Mouse (Mus musculus) G1E-ER4 (cell line): Measurements from ENCODE around the gene Plcb3. TPM values are rescaled to one million over a fixed set of nuclear protein-coding genes. Genes with fewer than 3 reads are reported as not detected.

ENCODE experiments used
- GATA1 ChIP-seq: IDR thresholded peaks from one replicate; pipeline ENCODE4 v1.8.0; 2012; ENCODE audit warnings: low read length, inconsistent platforms
- polyA plus RNA-seq: library from polyadenylated mRNA; stranded (reverse); fragments of >175 nt; gene quantifications from 2 replicates; pipeline ENCODE4 v1.2.3, GENCODE M21; 2012

The Plcb3 gene
- polyA plus RNA-seq, 1 experiment = 24.7 TPM

- TF ChIP-seq GATA1 = no peak
Measured at GRCm38 (mm10) chr19:6911101-6912074, 64.9 kb downstream of the Plcb3 start.

- no peak for TF ChIP-seq GATA1
Measured at GRCm38 (mm10) chr19:6909507-6910289, 66.6 kb downstream of the Plcb3 start, which contains the start of the genes Trmt112 and Prdx5. Trmt112 (plus strand) TSS chr19:6909698. Prdx5 (minus strand) TSS chr19:6910106.

GRCm38 (mm10) chr19:6909021-6909420 is 67.2 kb downstream of the Plcb3 start:
- no peak for TF ChIP-seq GATA1

DNA sequence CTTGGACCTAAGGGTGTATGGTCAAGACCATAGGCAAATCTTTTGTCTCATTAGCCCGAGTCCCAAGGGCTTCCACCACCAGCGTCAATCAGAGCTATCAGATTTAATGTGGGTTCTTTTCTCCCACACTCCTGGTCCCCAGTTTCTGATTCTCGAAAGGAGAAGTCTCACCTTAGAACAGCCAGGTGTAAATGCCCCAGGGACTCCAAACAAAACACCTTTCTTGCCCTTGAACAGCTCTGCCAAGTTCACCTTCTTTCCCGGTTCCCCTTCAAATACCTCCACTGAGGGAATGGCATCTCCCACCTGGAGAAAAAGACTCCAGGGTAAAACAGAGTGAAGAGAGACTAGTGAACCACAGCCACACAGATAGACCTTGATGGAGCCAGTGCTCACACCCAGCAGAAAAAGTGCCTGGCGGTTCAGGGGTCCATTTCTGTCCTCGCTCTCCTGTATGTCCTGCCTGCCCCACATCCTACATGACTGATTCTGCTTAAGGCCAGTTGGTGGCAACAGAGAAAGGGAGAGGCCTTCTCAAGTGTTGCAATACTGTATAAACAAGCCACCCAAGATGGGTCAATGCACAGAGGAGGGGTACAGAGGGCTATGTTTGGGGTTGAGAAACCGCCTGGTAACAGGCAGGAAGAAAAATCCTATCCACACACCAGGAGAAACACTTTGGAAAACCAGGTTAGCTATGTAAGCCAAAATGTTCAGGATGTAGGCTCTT is 68.3 kb downstream of the Plcb3 start:
- TF ChIP-seq GATA1 = no peak

GRCm38 (mm10) chr19:6907094-6907493 is 69.2 kb downstream of the Plcb3 start:
- no peak for TF ChIP-seq GATA1

DNA sequence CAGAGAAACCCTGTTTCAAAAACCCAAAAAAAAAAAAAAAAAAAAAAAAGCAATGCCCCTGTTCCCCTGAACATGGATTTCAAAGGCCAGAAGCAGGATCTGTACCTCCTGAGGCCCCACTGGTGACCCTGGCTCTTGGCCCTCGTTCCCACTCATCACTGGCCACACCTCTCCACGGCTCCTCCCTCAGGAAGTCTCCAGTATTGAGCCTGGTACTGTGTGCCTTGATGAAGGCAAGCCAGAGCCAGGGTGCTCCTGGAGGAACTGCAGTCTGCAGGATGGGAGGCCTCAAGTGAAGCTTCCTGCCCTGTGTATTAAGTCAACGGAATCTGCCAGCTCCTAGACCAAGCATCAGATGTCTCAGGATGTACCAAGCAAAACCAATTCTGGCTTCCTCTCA is 70.1 kb downstream of the Plcb3 start:
- no peak for TF ChIP-seq GATA1

DNA sequence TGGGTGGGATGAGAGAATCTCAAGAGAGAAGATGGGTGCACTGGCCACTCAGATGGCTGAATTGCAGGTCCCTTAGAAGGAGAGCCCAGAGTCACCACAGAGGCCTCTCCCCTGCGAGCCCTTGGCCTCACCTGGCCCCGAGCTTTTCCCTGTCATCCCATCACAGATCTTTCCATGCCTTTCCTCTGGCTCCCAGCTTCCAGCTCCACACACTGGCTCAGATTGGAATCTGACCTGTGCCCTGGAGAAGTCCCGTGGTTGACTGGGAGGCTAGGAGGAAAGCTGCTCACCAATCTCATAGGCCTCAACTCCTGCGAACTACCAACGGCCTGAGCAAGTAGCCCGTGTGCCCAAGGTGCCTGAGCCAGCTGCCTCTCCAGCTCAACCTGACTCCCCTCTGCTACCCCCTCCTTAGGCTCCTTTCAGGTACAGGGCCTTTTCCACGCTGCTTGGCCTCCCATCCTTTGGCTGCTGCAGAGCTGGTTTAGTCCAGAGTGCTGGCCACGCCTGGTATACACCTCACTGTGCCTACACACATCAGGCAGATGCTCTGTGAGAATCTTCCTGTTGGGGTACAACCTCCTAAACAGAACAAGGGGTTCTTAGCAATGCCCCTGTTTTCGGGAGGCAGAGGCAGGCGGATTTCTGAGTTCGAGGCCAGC is 70.6 kb downstream of the Plcb3 start:
- no peak for TF ChIP-seq GATA1

DNA sequence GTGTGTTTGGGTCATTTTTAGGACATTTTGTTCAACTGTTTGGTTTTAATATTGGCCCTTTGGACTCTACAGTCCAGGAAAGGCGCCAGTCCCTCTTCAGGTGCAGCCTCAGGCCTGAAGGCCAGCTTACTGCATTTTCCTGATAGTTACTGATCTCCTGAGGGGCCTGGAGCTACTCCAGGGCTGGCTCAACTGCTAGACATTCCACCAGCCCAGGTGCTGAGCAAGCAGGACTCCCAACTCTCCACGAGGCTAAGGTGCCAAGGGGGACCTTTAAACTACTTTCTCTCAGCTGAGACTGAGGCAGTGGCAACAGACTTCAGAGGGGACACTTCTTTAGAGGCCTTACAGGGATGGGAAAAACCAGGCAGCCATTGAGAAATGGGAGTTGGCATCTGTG is 71.4 kb downstream of the Plcb3 start:
- no peak for TF ChIP-seq GATA1

DNA sequence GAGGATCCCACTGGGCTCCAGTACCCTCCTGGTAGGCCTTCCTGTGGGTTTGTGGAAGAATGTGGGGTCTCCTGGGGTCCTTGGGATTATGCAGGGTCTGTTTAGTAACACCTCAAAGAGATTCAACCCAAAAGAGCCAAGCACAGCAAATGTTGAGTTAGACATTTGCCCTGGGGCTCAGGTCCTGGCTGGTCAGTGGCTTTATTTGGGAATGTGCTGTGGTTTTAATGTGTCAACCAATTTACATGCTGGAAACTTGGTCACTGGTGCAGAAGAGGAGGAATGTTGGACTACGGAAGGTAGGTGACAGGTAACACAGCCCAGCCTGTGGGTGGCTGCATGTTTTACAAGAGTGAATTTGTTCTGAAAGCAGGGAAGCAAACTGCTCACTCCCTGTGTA is 73.2 kb downstream of the Plcb3 start:
- TF ChIP-seq GATA1 = no peak

Other genes with a start within 250 kb of the Plcb3 start
- gene Rps6ka4, start 135.8 kb downstream of the Plcb3 start, polyA plus RNA-seq = 50.6 and 57.4 TPM in 2 replicates
- gene Ccdc88b, start 118.3 kb downstream of the Plcb3 start, polyA plus RNA-seq = 73.0 and 102 TPM in 2 replicates
- 247 and 344 TPM in 2 replicates for gene Trmt112, start 66.8 kb downstream of the Plcb3 start, polyA plus RNA-seq
- 190 and 217 TPM in 2 replicates for gene Prdx5, start 66.4 kb downstream of the Plcb3 start, polyA plus RNA-seq
- gene Esrra, start 54.7 kb downstream of the Plcb3 start, polyA plus RNA-seq = 31.8 and 38.0 TPM in 2 replicates
- not detected in 2 replicates for gene Catsperz, start 51.1 kb downstream of the Plcb3 start, polyA plus RNA-seq
- 0.05 TPM in 1 of 2 replicates, not detected in the other for gene Kcnk4, start 42.0 kb downstream of the Plcb3 start, polyA plus RNA-seq
- 88.9 and 90.9 TPM in 2 replicates for gene Bad, start 34.6 kb downstream of the Plcb3 start, polyA plus RNA-seq
- gene Gpr137, start 34.0 kb downstream of the Plcb3 start, polyA plus RNA-seq = 46.8 and 52.9 TPM in 2 replicates
- 628 and 766 TPM in 2 replicates for gene Ppp1r14b, start 1.5 kb downstream of the Plcb3 start, polyA plus RNA-seq
- 182 and 256 TPM in 2 replicates for gene Fkbp2, start 4.0 kb upstream of the Plcb3 start, polyA plus RNA-seq
- gene Vegfb, start 11.2 kb upstream of the Plcb3 start, polyA plus RNA-seq = 158 and 169 TPM in 2 replicates
- 20.6 and 23.1 TPM in 2 replicates for gene Dnajc4, start 16.1 kb upstream of the Plcb3 start, polyA plus RNA-seq
- gene Nudt22, start 19.6 kb upstream of the Plcb3 start, polyA plus RNA-seq = 30.5 and 39.5 TPM in 2 replicates
- 1.0 and 1.7 TPM in 2 replicates for gene Trpt1, start 19.7 kb upstream of the Plcb3 start, polyA plus RNA-seq
- 903 and 1,003 TPM in 2 replicates for gene Fermt3, start 43.0 kb upstream of the Plcb3 start, polyA plus RNA-seq
- 144 and 252 TPM in 2 replicates for gene Stip1, start 63.5 kb upstream of the Plcb3 start, polyA plus RNA-seq
- 13.8 and 18.3 TPM in 2 replicates for gene Macrod1, start 80.3 kb upstream of the Plcb3 start, polyA plus RNA-seq
- not detected in 2 replicates for gene Flrt1, start 129.3 kb upstream of the Plcb3 start, polyA plus RNA-seq
- gene Otub1, start 229.8 kb upstream of the Plcb3 start, polyA plus RNA-seq = 149 and 162 TPM in 2 replicates
- gene Cox8a, start 241.1 kb upstream of the Plcb3 start, polyA plus RNA-seq = 509 and 546 TPM in 2 replicates